Mouse (Mus musculus) olfactory bulb, adult 2 months (tissue): ENCODE data around the gene Cfh.

ENCODE experiments used
- CTCF ChIP-seq: fragments of 200-500 bp; IDR thresholded peaks from 2 replicates; pipeline ENCODE4 v1.5.1; 2012; ENCODE audit warnings: low read depth, mild to moderate bottlenecking, low read length, moderate library complexity; ENCODE audit not compliant: insufficient read depth
- POLR2A ChIP-seq: fragments of 200-500 bp; IDR thresholded peaks from 2 replicates; pipeline ENCODE4 v1.6.1; 2012; ENCODE audit warnings: mild to moderate bottlenecking, low read depth, low read length, moderate library complexity; ENCODE audit not compliant: insufficient read depth

GRCm38 (mm10) chr1:140069471-140069870, 114.1 kb downstream of the Cfh start:
- TF ChIP-seq CTCF (no peak), POLR2A (no peak)
